Mouse (Mus musculus): ENCODE data around the gene Snrpb. TPM values are rescaled to one million over a fixed set of nuclear protein-coding genes. Genes with fewer than 3 reads are reported as not detected.

The Snrpb gene
- total and polyA plus RNA-seq, 2 experiments from 2014 or later: 227 to 269 TPM

GRCm38 (mm10) chr2:130126073-130126472 is 53.1 kb downstream of the Snrpb start:
- Histone ChIP-seq H3K4me2 (ENCODE audit: low read depth, low read length, poor library complexity, severe bottlenecking) (no peak overlapping the region), H3K27ac (ENCODE audit: low read depth, low read length) (peak overlapping the region; percentile 79), H3K36me3 (ENCODE audit: insufficient read depth, low read length) (no peaks in the 10 kb centered on the region), H3K9me3 (ENCODE audit: low read length) (no peaks in the 10 kb centered on the region), H3K4me3 (ENCODE audit: low read depth, low read length) (no peak overlapping the region), H3K4me1 (ENCODE audit: insufficient read depth, low read length) (peaks cover 6% of the 10 kb centered on the region; the same call in 1 of the 2 replicates), H3K9ac (replicated peaks; ENCODE audit: low read length, poor library complexity, severe bottlenecking) (no peak overlapping the region), H3K27me3 (ENCODE audit: insufficient read depth, low read length) (no peaks in the 10 kb centered on the region)
- DNase-seq (ENCODE audit: low spot score) (no peak), ATAC-seq (ENCODE audit: low FRiP score) (peak; percentile 49; the same call in 1 of the 2 replicates)
- TF ChIP-seq CTCF (IDR thresholded peaks at IDR 0.05): no peak
- WGBS: 72% methylated on average over 1 of the region's 1 CpGs

- DNase-seq (ENCODE audit: low spot score): peak; percentile 66
- no peak overlapping the region for H3K9ac ChIP-seq (replicated peaks; ENCODE audit: low read length, poor library complexity, severe bottlenecking)
- H3K4me1 ChIP-seq (ENCODE audit: insufficient read depth, low read length): peaks cover 6% of the 10 kb centered on the region; the same call in 1 of the 2 replicates
- no peaks in the 10 kb centered on the region for H3K36me3 ChIP-seq (ENCODE audit: insufficient read depth, low read length)
- H3K9me3 ChIP-seq (ENCODE audit: low read length): no peaks in the 10 kb centered on the region
- peak; percentile 77 for ATAC-seq (ENCODE audit: low FRiP score)
- WGBS: 41% methylated on average over 6 of the region's 6 CpGs
- no peaks in the 10 kb centered on the region for H3K27me3 ChIP-seq (ENCODE audit: insufficient read depth, low read length)
- no peak for TF ChIP-seq CTCF (IDR thresholded peaks at IDR 0.05)
- H3K4me2 ChIP-seq (ENCODE audit: low read depth, low read length, poor library complexity, severe bottlenecking): no peak overlapping the region
- no peak overlapping the region for H3K4me3 ChIP-seq (ENCODE audit: low read depth, low read length)
- H3K27ac ChIP-seq (ENCODE audit: low read depth, low read length): peak overlapping the region; percentile 79
Measured at GRCm38 (mm10) chr2:130125279-130126059, 53.7 kb downstream of the Snrpb start.

Other genes starting within 250 kb of the Snrpb start
- gene Tgm3, start 167.1 kb downstream of the Snrpb start, total RNA-seq (2014; rRNA removed): 0.05 and 0.11 TPM in 2 replicates
- gene Tgm3, start 167.1 kb downstream of the Snrpb start, polyA plus RNA-seq (2015; fragmentation: Nextera tagmentation; extraction: Ambion mirVana): 0.06 and 0.07 TPM in 2 replicates
- 0.27 and 0.28 TPM in 2 replicates for gene Tgm6, start 67.0 kb downstream of the Snrpb start, total RNA-seq (2014; rRNA removed)
- 0.31 and 0.36 TPM in 2 replicates for gene Tgm6, start 67.0 kb downstream of the Snrpb start, polyA plus RNA-seq (2015; fragmentation: Nextera tagmentation; extraction: Ambion mirVana)
- not detected in 2 replicates for gene Tmc2, start 15.8 kb upstream of the Snrpb start, total RNA-seq (2014; rRNA removed)
- not detected in 2 replicates for gene Tmc2, start 15.8 kb upstream of the Snrpb start, polyA plus RNA-seq (2015; fragmentation: Nextera tagmentation; extraction: Ambion mirVana)
- 104 and 139 TPM in 2 replicates for gene Nop56, start 95.0 kb upstream of the Snrpb start, total RNA-seq (2014; rRNA removed)
- gene Nop56, start 95.0 kb upstream of the Snrpb start, polyA plus RNA-seq (2015; fragmentation: Nextera tagmentation; extraction: Ambion mirVana): 259 and 302 TPM in 2 replicates
- 141 and 149 TPM in 2 replicates for gene Idh3b, start 105.1 kb upstream of the Snrpb start, total RNA-seq (2014; rRNA removed)
- gene Idh3b, start 105.1 kb upstream of the Snrpb start, polyA plus RNA-seq (2015; fragmentation: Nextera tagmentation; extraction: Ambion mirVana): 176 and 194 TPM in 2 replicates
- 17.2 and 22.5 TPM in 2 replicates for gene Ebf4, start 115.8 kb upstream of the Snrpb start, total RNA-seq (2014; rRNA removed)
- 6.3 and 6.7 TPM in 2 replicates for gene Ebf4, start 115.8 kb upstream of the Snrpb start, polyA plus RNA-seq (2015; fragmentation: Nextera tagmentation; extraction: Ambion mirVana)
- 25.4 and 26.2 TPM in 2 replicates for gene Cpxm1, start 218.2 kb upstream of the Snrpb start, total RNA-seq (2014; rRNA removed)
- gene Cpxm1, start 218.2 kb upstream of the Snrpb start, polyA plus RNA-seq (2015; fragmentation: Nextera tagmentation; extraction: Ambion mirVana): 32.4 and 35.3 TPM in 2 replicates
- gene Gm28372, start 225.8 kb upstream of the Snrpb start, total RNA-seq (2014; rRNA removed): not detected in 2 replicates
- 0.15 TPM in 1 of 2 replicates, not detected in the other for gene Gm28372, start 225.8 kb upstream of the Snrpb start, polyA plus RNA-seq (2015; fragmentation: Nextera tagmentation; extraction: Ambion mirVana)
- gene 1700020A23Rik, start 225.9 kb upstream of the Snrpb start, total RNA-seq (2014; rRNA removed): not detected in 2 replicates
- gene 1700020A23Rik, start 225.9 kb upstream of the Snrpb start, polyA plus RNA-seq (2015; fragmentation: Nextera tagmentation; extraction: Ambion mirVana): 0.93 TPM in 1 of 2 replicates, not detected in the other
- gene Tmem239, start 227.1 kb upstream of the Snrpb start, total RNA-seq (2014; rRNA removed): not detected in 2 replicates
- gene Tmem239, start 227.1 kb upstream of the Snrpb start, polyA plus RNA-seq (2015; fragmentation: Nextera tagmentation; extraction: Ambion mirVana): 0.12 TPM in 1 of 2 replicates, not detected in the other
- gene Vps16, start 244.9 kb upstream of the Snrpb start, total RNA-seq (2014; rRNA removed): 81.2 and 83.6 TPM in 2 replicates
- 86.6 and 89.9 TPM in 2 replicates for gene Vps16, start 244.9 kb upstream of the Snrpb start, polyA plus RNA-seq (2015; fragmentation: Nextera tagmentation; extraction: Ambion mirVana)
- 27.5 and 28.8 TPM in 2 replicates for gene Pced1a, start 245.3 kb upstream of the Snrpb start, total RNA-seq (2014; rRNA removed)
- 12.0 and 12.3 TPM in 2 replicates for gene Pced1a, start 245.3 kb upstream of the Snrpb start, polyA plus RNA-seq (2015; fragmentation: Nextera tagmentation; extraction: Ambion mirVana)

All from midbrain, postnatal 0 days (tissue).